Comparison of ENCODE assay signal across 8 mouse cellular contexts in genomic region chr4:151141196-151141880, GRCm38 (mm10). TPM values are rescaled to one million over a fixed set of nuclear protein-coding genes. Genes with fewer than 3 reads are reported as not detected.
DNase-seq lines count a peak whose midpoint lies in the region; ATAC-seq and TF ChIP-seq lines count a peak whose summit lies in the region.

No protein-coding gene starts in this region.

- WGBS in bone marrow, adult 2 months = 11% methylated on average over 13 of the region's 13 CpGs
- 8% methylated on average over 13 of the region's 13 CpGs for WGBS in embryonic facial prominence, embryonic 15.5 days
- WGBS in heart, embryonic 10.5 days = 6% methylated on average over 13 of the region's 13 CpGs
- WGBS in kidney, embryonic 14.5 days = 13% methylated on average over 13 of the region's 13 CpGs
- WGBS in limb, embryonic 14.5 days = 13% methylated on average over 13 of the region's 13 CpGs

- TF ChIP-seq POLR2A in bone marrow, adult 2 months (IDR thresholded peaks at IDR 0.05; ENCODE audit: borderline replicate concordance, control insufficient read depth, low read depth, low read length) = no peak
- TF ChIP-seq POLR2A in limb, embryonic 14.5 days (IDR thresholded peaks at IDR 0.05; ENCODE audit: borderline replicate concordance, extremely low read depth, insufficient read depth, insufficient read length) = peak; percentile 18; the same call in 1 of the 2 replicates

- no peaks in the 10 kb centered on the region for H3K36me3 ChIP-seq in embryonic facial prominence, embryonic 15.5 days
- 0 out of 2 replicates have a peak, but pooled peaks cover 3% of the 10 kb centered on the region for H3K36me3 ChIP-seq in heart, embryonic 10.5 days
- H3K36me3 ChIP-seq in kidney, embryonic 14.5 days (ENCODE audit: control insufficient read depth, insufficient read depth, low read length) = no peaks in the 10 kb centered on the region
- no peaks in the 10 kb centered on the region for H3K36me3 ChIP-seq in limb, embryonic 14.5 days (ENCODE audit: control insufficient read depth, insufficient read depth, low read length)

- no peaks in the 10 kb centered on the region for H3K4me1 ChIP-seq in bone marrow, adult 2 months (ENCODE audit: control insufficient read depth, insufficient read depth, low read length)
- H3K4me1 ChIP-seq in embryonic facial prominence, embryonic 15.5 days = peaks cover 25% of the 10 kb centered on the region
- peaks cover 43% of the 10 kb centered on the region for H3K4me1 ChIP-seq in heart, embryonic 10.5 days
- peaks cover 18% of the 10 kb centered on the region for H3K4me1 ChIP-seq in kidney, embryonic 14.5 days (ENCODE audit: control insufficient read depth, insufficient read depth, low read length)
- H3K4me1 ChIP-seq in limb, embryonic 14.5 days (ENCODE audit: control insufficient read depth, insufficient read depth, low read length) = 0 out of 2 replicates have a peak, but pooled peaks cover 8% of the 10 kb centered on the region

- no peak overlapping the region for H3K4me3 ChIP-seq in bone marrow, adult 2 months (replicated peaks; ENCODE audit: control insufficient read depth, low read depth, low read length)
- H3K4me3 ChIP-seq in embryonic facial prominence, embryonic 15.5 days (replicated peaks) = no peak overlapping the region
- H3K4me3 ChIP-seq in heart, embryonic 10.5 days = peak overlapping the region; percentile 40
- no peak overlapping the region; the same call in 1 of the 2 replicates for H3K4me3 ChIP-seq in kidney, embryonic 14.5 days (ENCODE audit: low read length)
- no peak overlapping the region for H3K4me3 ChIP-seq in limb, embryonic 14.5 days (replicated peaks; ENCODE audit: low read length)

- no peak for ATAC-seq in embryonic facial prominence, embryonic 15.5 days (ENCODE audit: insufficient number of reproducible peaks, low FRiP score, low TSS enrichment, low read depth)
- peak; percentile 46 for ATAC-seq in kidney, embryonic 14.5 days (ENCODE audit: low FRiP score, low TSS enrichment)
- ATAC-seq in limb, embryonic 14.5 days (ENCODE audit: low FRiP score, low read depth) = peak; percentile 71
- 0 out of 2 replicates have a peak, but pooled peaks have one; percentile 29 for ATAC-seq in monocyte, adult 5-6 weeks (replicated peaks; ENCODE audit: insufficient number of reproducible peaks, low FRiP score, low TSS enrichment, poor library complexity, severe bottlenecking)

- peaks cover 21% of the 10 kb centered on the region for H3K27me3 ChIP-seq in embryonic facial prominence, embryonic 15.5 days
- peaks cover 30% of the 10 kb centered on the region for H3K27me3 ChIP-seq in heart, embryonic 10.5 days (ENCODE audit: insufficient read depth, poor library complexity, severe bottlenecking)
- H3K27me3 ChIP-seq in kidney, embryonic 14.5 days (ENCODE audit: control insufficient read depth, insufficient read depth, low read length) = peaks cover 21% of the 10 kb centered on the region
- H3K27me3 ChIP-seq in limb, embryonic 14.5 days (ENCODE audit: control insufficient read depth, insufficient read depth, low read length) = peaks cover 30% of the 10 kb centered on the region

- H3K4me2 ChIP-seq in embryonic facial prominence, embryonic 15.5 days (replicated peaks) = peak overlapping the region; percentile 38
- H3K4me2 ChIP-seq in kidney, embryonic 14.5 days (replicated peaks; ENCODE audit: low read depth, low read length) = peak overlapping the region; percentile 29
- H3K4me2 ChIP-seq in limb, embryonic 14.5 days (replicated peaks; ENCODE audit: low read depth, low read length, severe bottlenecking) = peak overlapping the region; percentile 32; the same call in 1 of the 2 replicates

- H3K27ac ChIP-seq in bone marrow, adult 2 months (ENCODE audit: control insufficient read depth, insufficient read depth, low read depth, low read length, poor library complexity) = no peak overlapping the region
- no peak overlapping the region for H3K27ac ChIP-seq in embryonic facial prominence, embryonic 15.5 days (replicated peaks)
- H3K27ac ChIP-seq in heart, embryonic 10.5 days = no peak overlapping the region
- H3K27ac ChIP-seq in kidney, embryonic 14.5 days (ENCODE audit: low read depth, low read length) = no peak overlapping the region
- H3K27ac ChIP-seq in limb, embryonic 14.5 days (replicated peaks; ENCODE audit: low read depth, low read length) = no peak overlapping the region

- H3K9me3 ChIP-seq in embryonic facial prominence, embryonic 15.5 days (replicated peaks) = no peaks in the 10 kb centered on the region
- peaks cover 10% of the 10 kb centered on the region for H3K9me3 ChIP-seq in heart, embryonic 10.5 days
- peaks cover 12% of the 10 kb centered on the region for H3K9me3 ChIP-seq in kidney, embryonic 14.5 days (ENCODE audit: control insufficient read depth, low read length)
- no peaks in the 10 kb centered on the region for H3K9me3 ChIP-seq in limb, embryonic 14.5 days (ENCODE audit: control insufficient read depth, low read length)

- peak; percentile 90 for DNase-seq in 416B (ENCODE audit: low read depth)
- DNase-seq in heart, embryonic 10.5 days (ENCODE audit: low spot score) = peak; percentile 94
- peak; percentile 97 for DNase-seq in limb, embryonic 14.5 days (ENCODE audit: low spot score)
- DNase-seq in spleen, postnatal 36 days (ENCODE audit: low spot score in 2 of 2) = peak; percentile 61 to 66

- peak; percentile 78 for TF ChIP-seq CTCF in bone marrow, adult 2 months (IDR thresholded peaks at IDR 0.05; ENCODE audit: control insufficient read depth, insufficient read depth, low read length)

- no peak overlapping the region for H3K9ac ChIP-seq in embryonic facial prominence, embryonic 15.5 days
- peak overlapping the region; percentile 28; the same call in 1 of the 2 replicates for H3K9ac ChIP-seq in kidney, embryonic 14.5 days (ENCODE audit: low read depth, low read length)
- no peak overlapping the region for H3K9ac ChIP-seq in limb, embryonic 14.5 days (ENCODE audit: low read depth, low read length, severe bottlenecking)

RNA-seq across cellular contexts. Expression of gene Gm13090, which starts 52.0 kb away (rescaled TPM):
- not detected in 2 replicates for polyA plus RNA-seq in bone marrow, adult 2 months (2011; ENCODE audit: insufficient read depth, insufficient read length, low replicate concordance, missing spikeins)
- polyA plus RNA-seq in embryonic facial prominence, embryonic 15.5 days (2015; fragmentation: Nextera tagmentation; extraction: Ambion mirVana) = not detected in 2 replicates
- not detected in 2 replicates for polyA plus RNA-seq in heart, embryonic 10.5 days (2016; fragmentation: Nextera tagmentation; extraction: Ambion mirVana)
- polyA plus RNA-seq in kidney, embryonic 14.5 days (2014; fragmentation: Nextera tagmentation; extraction: Ambion mirVana) = not detected in 2 replicates
- polyA plus RNA-seq in limb, embryonic 14.5 days (2012; rRNA removed) = not detected in 2 replicates
- polyA plus RNA-seq in limb, embryonic 14.5 days (2014; fragmentation: Nextera tagmentation; extraction: Ambion mirVana) = not detected in 2 replicates
- not detected in 3 replicates for total RNA-seq in monocyte, adult 5-6 weeks (2017)
